Mouse (Mus musculus) embryonic facial prominence, embryonic 14.5 days (tissue): ENCODE measurements around the gene Bcl7c. TPM values are rescaled to one million over a fixed set of nuclear protein-coding genes. Genes with fewer than 3 reads are reported as not detected.
A peak's percentile ranks its signal among the peaks of the same experiment; 100 is the strongest.

ENCODE experiments used
- ATAC-seq: fragments of 200-750 bp; cut with Nextera tagmentation; 2 replicates; pipeline ENCODE4 v1.8.0; 2017; ENCODE audit warnings: low read depth, moderate number of reproducible peaks, moderate TSS enrichment
- DNase-seq: peaks from one replicate; pipeline ENCODE4 v3.0.0-alpha.2; 2015; ENCODE audit warnings: low spot score
- H3K27ac ChIP-seq: fragments of 300-500 bp; sonication (generic); replicated peaks from 2 replicates; pipeline ENCODE4 v1.5.1; 2014; ENCODE audit warnings: low read depth, mild to moderate bottlenecking, low read length, moderate library complexity
- H3K27me3 ChIP-seq: fragments of 300-500 bp; sonication (generic); replicated peaks from 2 replicates; pipeline ENCODE4 v1.6.1; 2014; ENCODE audit warnings: low read length; ENCODE audit not compliant: control insufficient read depth, insufficient read depth
- H3K36me3 ChIP-seq: fragments of 300-500 bp; sonication (generic); 2 replicates; pipeline ENCODE4 v1.6.1; 2014; ENCODE audit warnings: low read length, mixed read lengths; ENCODE audit not compliant: control insufficient read depth, insufficient read depth
- H3K4me1 ChIP-seq: fragments of 300-500 bp; sonication (generic); 2 replicates; pipeline ENCODE4 v1.6.1; 2014; ENCODE audit warnings: antibody characterized with exemption, low read length; ENCODE audit not compliant: control insufficient read depth, insufficient read depth
- H3K4me2 ChIP-seq: fragments of 300-500 bp; sonication (generic); 2 replicates; pipeline ENCODE4 v1.6.1; 2014; ENCODE audit warnings: low read depth, mild to moderate bottlenecking, low read length, moderate library complexity, mixed read lengths
- H3K4me3 ChIP-seq: fragments of 300-500 bp; sonication (generic); 2 replicates; pipeline ENCODE4 v1.5.1; 2014; ENCODE audit warnings: low read depth, mild to moderate bottlenecking, low read length
- H3K9ac ChIP-seq: fragments of 300-500 bp; sonication (generic); 2 replicates; pipeline ENCODE4 v1.6.1; 2014; ENCODE audit warnings: low read depth, mild to moderate bottlenecking, low read length, moderate library complexity, mixed read lengths
- H3K9me3 ChIP-seq: fragments of 300-500 bp; sonication (generic); 2 replicates; pipeline ENCODE4 v1.6.1; 2016; ENCODE audit warnings: low read length; ENCODE audit not compliant: control insufficient read depth
- WGBS: fragments of 180-500 bp; shearing (Covaris S2); extraction: QIAGEN DNeasy Blood & Tissue Kit; methylation state at CpG from one replicate; pipeline ENCODE4 v1.1.7; 2014; 5-methylcytosine and 5-hydroxymethylcytosine counted together
- polyA plus RNA-seq: library from polyadenylated mRNA; unstranded; fragments of >200 nt; fragmentation: Nextera tagmentation; extraction: Ambion mirVana; gene quantifications from 2 replicates; pipeline ENCODE4 v1.2.1, GENCODE M21; 2014

Gene Bcl7c
- polyA plus RNA-seq, 1 experiment from 2014 or later, result 86.6 TPM

- no peaks in the 10 kb centered on the region for H3K27me3 ChIP-seq
- no peaks in the 10 kb centered on the region for H3K9me3 ChIP-seq
- peak overlapping the region; percentile 99 for H3K27ac ChIP-seq
- peaks cover 26% of the 10 kb centered on the region for H3K36me3 ChIP-seq
- WGBS, result 68% methylated on average over 5 of the region's 5 CpGs
- H3K4me2 ChIP-seq, result peak overlapping the region; percentile 86
- H3K9ac ChIP-seq, result peak overlapping the region; percentile 95
- peak overlapping the region; percentile 86 for H3K4me3 ChIP-seq
- H3K4me1 ChIP-seq, result peaks cover 38% of the 10 kb centered on the region
- DNase-seq (no peak), ATAC-seq (no peak)
Measured at GRCm38 (mm10) chr7:127709261-127709979, 687 bp upstream of the Bcl7c start.

GRCm38 (mm10) chr7:127707957-127708206 lies 851 bp downstream of the Bcl7c start:
- Histone ChIP-seq H3K36me3 (peaks cover 41% of the 10 kb centered on the region), H3K27me3 (no peaks in the 10 kb centered on the region), H3K27ac (peak overlapping the region; percentile 99), H3K4me2 (peak overlapping the region; percentile 86), H3K4me3 (peak overlapping the region; percentile 86), H3K9me3 (no peaks in the 10 kb centered on the region), H3K9ac (peak overlapping the region; percentile 95), H3K4me1 (peaks cover 31% of the 10 kb centered on the region)
- ATAC-seq (no peak), DNase-seq (no peak)
- 0% methylated on average over 5 of the region's 5 CpGs for WGBS

DNA sequence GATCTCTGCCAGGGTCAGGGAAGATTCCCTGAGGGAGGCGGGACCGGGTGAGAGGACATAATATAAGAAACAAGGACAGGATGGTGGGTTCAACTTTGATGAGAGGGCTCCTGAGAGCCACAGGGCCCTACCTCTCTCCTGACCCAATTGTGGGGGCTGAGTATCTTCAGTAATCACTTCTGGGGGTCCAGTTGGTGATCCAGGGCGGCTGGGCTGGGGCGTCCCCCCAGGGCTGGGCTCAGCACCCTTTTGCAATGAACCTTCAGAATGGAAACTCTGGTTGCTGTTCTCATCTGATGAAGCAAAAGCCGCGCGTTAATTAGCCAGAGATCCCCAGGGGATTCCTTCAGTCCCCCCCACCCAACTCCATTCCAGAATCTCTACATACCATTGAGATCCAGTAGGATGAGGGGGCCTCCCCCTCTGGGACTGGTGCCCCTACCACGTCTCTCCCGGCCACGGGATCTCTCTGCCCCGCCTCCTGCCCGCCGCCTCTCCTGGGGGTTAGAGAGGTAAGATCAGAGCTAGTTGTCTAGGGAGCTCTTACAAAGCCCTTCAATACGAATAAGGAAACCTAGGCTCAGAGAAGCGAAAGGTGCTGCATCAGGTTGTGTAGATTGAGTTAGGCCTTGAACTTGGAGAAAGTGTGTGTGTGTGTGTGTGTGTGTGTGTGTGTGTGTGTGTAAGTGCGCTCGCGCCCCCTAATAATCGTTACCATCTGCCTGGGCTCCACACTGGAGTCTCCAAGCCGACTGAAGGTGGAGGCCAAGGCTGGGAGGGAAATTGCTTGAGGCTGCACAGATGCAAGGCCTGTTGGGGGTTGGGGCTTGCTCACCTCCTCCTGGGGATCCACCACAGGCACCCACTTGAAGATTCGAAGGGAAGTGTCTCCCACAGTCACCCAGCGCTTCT lies 1.4 kb downstream of the Bcl7c start:
- Histone ChIP-seq H3K4me1 (peaks cover 30% of the 10 kb centered on the region), H3K4me3 (peak overlapping the region; percentile 86), H3K4me2 (peak overlapping the region; percentile 86), H3K36me3 (peaks cover 46% of the 10 kb centered on the region), H3K9ac (peak overlapping the region; percentile 95), H3K9me3 (no peaks in the 10 kb centered on the region), H3K27ac (peak overlapping the region; percentile 99), H3K27me3 (no peaks in the 10 kb centered on the region)
- 14% methylated on average over 22 of the region's 22 CpGs for WGBS
- ATAC-seq (no peak), DNase-seq (peak; percentile 85)

GRCm38 (mm10) chr7:127705706-127706105 lies 3.0 kb downstream of the Bcl7c start:
- Histone ChIP-seq H3K27me3 (no peaks in the 10 kb centered on the region), H3K4me3 (no peak overlapping the region)

DNA sequence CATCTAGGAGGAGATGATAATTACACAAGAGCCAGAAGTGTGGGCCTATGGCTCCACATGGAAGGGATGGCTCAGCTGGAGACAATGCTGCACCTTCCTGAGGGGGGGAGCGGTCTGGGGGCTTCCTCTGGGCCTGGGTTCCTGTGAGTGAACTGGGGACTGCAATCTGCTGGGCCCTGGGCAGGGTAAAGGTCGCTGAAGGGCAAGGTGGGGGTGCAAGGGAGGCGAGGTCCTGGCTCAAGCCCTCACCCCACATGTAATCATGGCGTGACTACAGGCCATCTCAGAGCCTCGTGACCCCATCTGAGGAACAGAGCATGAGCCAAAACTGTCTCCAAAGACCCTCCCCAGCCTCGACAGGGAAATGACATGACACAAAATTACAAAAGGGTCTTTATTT lies 4.1 kb downstream of the Bcl7c start:
- peaks cover 69% of the 10 kb centered on the region for H3K36me3 ChIP-seq
- no peak overlapping the region for H3K4me3 ChIP-seq
- no peak overlapping the region for H3K4me2 ChIP-seq
- DNase-seq (no peak), ATAC-seq (no peak)
- no peak overlapping the region for H3K9ac ChIP-seq
- WGBS, result 77% methylated on average over 6 of the region's 6 CpGs
- peaks cover 16% of the 10 kb centered on the region for H3K4me1 ChIP-seq
- no peaks in the 10 kb centered on the region for H3K27me3 ChIP-seq
- no peaks in the 10 kb centered on the region for H3K9me3 ChIP-seq
- H3K27ac ChIP-seq, result no peak overlapping the region

More at GRCm38 (mm10) chr7:127705706-127706105, 3.0 kb downstream of the Bcl7c start:
- WGBS, result 70% methylated on average over 4 of the region's 4 CpGs
- Histone ChIP-seq H3K9ac (no peak overlapping the region), H3K4me1 (peaks cover 16% of the 10 kb centered on the region), H3K9me3 (no peaks in the 10 kb centered on the region), H3K36me3 (peaks cover 58% of the 10 kb centered on the region), H3K4me2 (no peak overlapping the region), H3K27ac (no peak overlapping the region)
- DNase-seq, result no peak
- ATAC-seq, result no peak

- peaks cover 72% of the 10 kb centered on the region for H3K36me3 ChIP-seq
- WGBS, result 95% methylated on average over 8 of the region's 8 CpGs
Measured at GRCm38 (mm10) chr7:127703561-127704178, 5.1 kb downstream of the Bcl7c start.

GRCm38 (mm10) chr7:127700712-127701331 lies 7.9 kb downstream of the Bcl7c start:
- 70% methylated on average over 3 of the region's 3 CpGs for WGBS
- Histone ChIP-seq H3K9me3 (no peaks in the 10 kb centered on the region), H3K4me1 (no peaks in the 10 kb centered on the region), H3K4me3 (no peak overlapping the region), H3K27me3 (no peaks in the 10 kb centered on the region), H3K4me2 (no peak overlapping the region), H3K9ac (no peak overlapping the region), H3K36me3 (peaks cover 59% of the 10 kb centered on the region), H3K27ac (no peak overlapping the region)
- ATAC-seq (no peak), DNase-seq (no peak)

More at GRCm38 (mm10) chr7:127703561-127704178, 5.1 kb downstream of the Bcl7c start:
- Histone ChIP-seq H3K4me2 (no peak overlapping the region), H3K4me1 (peaks cover 16% of the 10 kb centered on the region), H3K9ac (no peak overlapping the region), H3K27ac (no peak overlapping the region), H3K9me3 (no peaks in the 10 kb centered on the region), H3K27me3 (no peaks in the 10 kb centered on the region), H3K4me3 (no peak overlapping the region)
- DNase-seq (no peak), ATAC-seq (no peak)

DNA sequence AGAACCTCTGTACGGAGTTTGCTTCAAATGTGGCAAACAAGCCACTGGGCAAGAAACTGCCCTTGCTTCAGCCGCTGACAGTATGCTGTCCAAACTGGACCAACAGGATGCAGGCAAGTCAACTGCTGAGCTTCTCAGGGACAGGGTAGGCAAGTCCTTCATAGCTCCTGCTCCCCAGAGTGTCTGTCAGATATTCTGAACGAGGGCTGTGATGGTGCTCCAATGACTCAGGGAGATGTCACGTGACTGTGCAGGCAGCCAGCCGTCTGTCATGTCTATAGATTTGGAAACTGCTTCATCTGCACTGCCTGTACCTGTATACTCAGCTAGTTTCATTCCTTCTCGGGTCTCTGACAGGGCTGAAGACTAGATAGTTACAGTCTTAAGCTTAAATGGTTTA lies 9.7 kb downstream of the Bcl7c start:
- Histone ChIP-seq H3K36me3 (peaks cover 51% of the 10 kb centered on the region), H3K27me3 (no peaks in the 10 kb centered on the region), H3K9me3 (no peaks in the 10 kb centered on the region), H3K9ac (no peak overlapping the region), H3K27ac (no peak overlapping the region), H3K4me2 (no peak overlapping the region), H3K4me3 (no peak overlapping the region), H3K4me1 (no peaks in the 10 kb centered on the region)
- 72% methylated on average over 6 of the region's 6 CpGs for WGBS
- ATAC-seq, result no peak
- no peak for DNase-seq
